Mouse (Mus musculus): ENCODE measurements around the gene Bpifa2.

DNA sequence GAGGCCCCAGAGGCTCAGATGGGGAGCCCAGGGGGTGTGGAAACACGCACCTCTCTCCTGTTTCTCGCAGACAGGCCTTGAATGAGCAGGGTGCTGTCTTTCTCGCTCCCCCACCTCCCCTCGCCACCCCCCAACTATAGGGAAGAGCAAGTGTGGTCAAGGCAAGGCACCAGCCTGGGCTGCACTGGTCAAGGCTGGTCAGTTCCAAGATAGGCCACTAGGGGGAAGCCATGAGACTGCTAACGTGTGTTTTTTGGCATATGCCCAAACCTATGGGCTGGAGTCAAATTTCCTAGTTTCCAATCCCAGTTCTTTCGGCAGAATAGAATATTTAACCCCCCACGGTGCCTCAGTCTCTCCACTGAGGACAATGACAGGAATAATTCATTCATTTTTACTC lies 12.3 kb upstream of the Bpifa2 start:
- TF ChIP-seq POLR2A (IDR thresholded peaks at IDR 0.05; ENCODE audit: low read depth, low read length): no peak
- TF ChIP-seq CTCF (conservative IDR thresholded peaks at IDR 0.05; ENCODE audit: insufficient read depth, insufficient read length, low read depth, low read length): peak; percentile 94
